Mouse (Mus musculus): ENCODE data around the gene Dennd5b. TPM values are rescaled to one million over a fixed set of nuclear protein-coding genes. Genes with fewer than 3 reads are reported as not detected.

Gene Dennd5b
- polyA plus RNA-seq, 1 experiment from 2014 or later = 4.6 TPM

- Histone ChIP-seq H3K27me3 (ENCODE audit: insufficient read depth, low read length) (no peaks in the 10 kb centered on the region), H3K36me3 (ENCODE audit: insufficient read depth, low read length) (no peaks in the 10 kb centered on the region), H3K4me1 (replicated peaks; ENCODE audit: insufficient read depth, low read length) (no peaks in the 10 kb centered on the region), H3K27ac (no peak overlapping the region), H3K4me2 (ENCODE audit: low read length) (no peak overlapping the region), H3K9ac (ENCODE audit: low read depth, low read length) (no peak overlapping the region), H3K9me3 (replicated peaks; ENCODE audit: low read length) (no peaks in the 10 kb centered on the region), H3K4me3 (replicated peaks; ENCODE audit: low read depth, low read length) (no peak overlapping the region)
- ATAC-seq (replicated peaks; ENCODE audit: low FRiP score, low read depth) (no peak), DNase-seq (ENCODE audit: low spot score) (no peak)
- TF ChIP-seq CTCF (IDR thresholded peaks at IDR 0.05; ENCODE audit: low read depth) = no peak
- WGBS = 83% methylated on average over 4 of the region's 4 CpGs
Observed at GRCm38 (mm10) chr6:148986003-148986402, 115.5 kb downstream of the Dennd5b start.

- no peak for DNase-seq (ENCODE audit: low spot score)
- 59% methylated on average over 3 of the region's 3 CpGs for WGBS
Observed at GRCm38 (mm10) chr6:148980495-148980894, 121.0 kb downstream of the Dennd5b start.

GRCm38 (mm10) chr6:148975096-148975495 lies 126.4 kb downstream of the Dennd5b start:
- H3K4me2 ChIP-seq (ENCODE audit: low read length) = no peak overlapping the region
- 89% methylated on average over 3 of the region's 3 CpGs for WGBS
- peaks cover 4% of the 10 kb centered on the region; the same call in 1 of the 2 replicates for H3K4me1 ChIP-seq (replicated peaks; ENCODE audit: insufficient read depth, low read length)
- TF ChIP-seq CTCF (IDR thresholded peaks at IDR 0.05; ENCODE audit: low read depth) = no peak
- H3K27me3 ChIP-seq (ENCODE audit: insufficient read depth, low read length) = no peaks in the 10 kb centered on the region
- no peak for DNase-seq (ENCODE audit: low spot score)
- H3K9me3 ChIP-seq (replicated peaks; ENCODE audit: low read length) = no peaks in the 10 kb centered on the region
- no peak overlapping the region for H3K9ac ChIP-seq (ENCODE audit: low read depth, low read length)
- H3K4me3 ChIP-seq (replicated peaks; ENCODE audit: low read depth, low read length) = no peak overlapping the region
- no peak overlapping the region for H3K27ac ChIP-seq
- ATAC-seq (replicated peaks; ENCODE audit: low FRiP score, low read depth) = no peak
- no peaks in the 10 kb centered on the region for H3K36me3 ChIP-seq (ENCODE audit: insufficient read depth, low read length)

More at GRCm38 (mm10) chr6:148980495-148980894, 121.0 kb downstream of the Dennd5b start:
- H3K27ac ChIP-seq = no peak overlapping the region
- no peaks in the 10 kb centered on the region for H3K27me3 ChIP-seq (ENCODE audit: insufficient read depth, low read length)
- H3K4me1 ChIP-seq (replicated peaks; ENCODE audit: insufficient read depth, low read length) = no peaks in the 10 kb centered on the region
- no peak for ATAC-seq (replicated peaks; ENCODE audit: low FRiP score, low read depth)
- H3K4me2 ChIP-seq (ENCODE audit: low read length) = no peak overlapping the region
- no peaks in the 10 kb centered on the region for H3K9me3 ChIP-seq (replicated peaks; ENCODE audit: low read length)
- TF ChIP-seq CTCF (IDR thresholded peaks at IDR 0.05; ENCODE audit: low read depth) = no peak
- no peaks in the 10 kb centered on the region for H3K36me3 ChIP-seq (ENCODE audit: insufficient read depth, low read length)
- H3K4me3 ChIP-seq (replicated peaks; ENCODE audit: low read depth, low read length) = no peak overlapping the region
- H3K9ac ChIP-seq (ENCODE audit: low read depth, low read length) = no peak overlapping the region

GRCm38 (mm10) chr6:148972891-148973290 lies 128.6 kb downstream of the Dennd5b start:
- H3K9me3 ChIP-seq (replicated peaks; ENCODE audit: low read length) = no peaks in the 10 kb centered on the region
- no peak for ATAC-seq (replicated peaks; ENCODE audit: low FRiP score, low read depth)
- H3K4me2 ChIP-seq (ENCODE audit: low read length) = no peak overlapping the region
- peak overlapping the region; percentile 14; the same call in 1 of the 2 replicates for H3K27ac ChIP-seq
- H3K9ac ChIP-seq (ENCODE audit: low read depth, low read length) = no peak overlapping the region
- 71% methylated on average over 2 of the region's 2 CpGs for WGBS
- no peak for DNase-seq (ENCODE audit: low spot score)
- no peak overlapping the region for H3K4me3 ChIP-seq (replicated peaks; ENCODE audit: low read depth, low read length)
- H3K4me1 ChIP-seq (replicated peaks; ENCODE audit: insufficient read depth, low read length) = peaks cover 4% of the 10 kb centered on the region; the same call in 1 of the 2 replicates
- TF ChIP-seq CTCF (IDR thresholded peaks at IDR 0.05; ENCODE audit: low read depth) = no peak
- no peaks in the 10 kb centered on the region for H3K36me3 ChIP-seq (ENCODE audit: insufficient read depth, low read length)
- no peaks in the 10 kb centered on the region for H3K27me3 ChIP-seq (ENCODE audit: insufficient read depth, low read length)

GRCm38 (mm10) chr6:148972059-148972848 lies 129.2 kb downstream of the Dennd5b start:
- no peaks in the 10 kb centered on the region for H3K27me3 ChIP-seq (ENCODE audit: insufficient read depth, low read length)
- peak overlapping the region; percentile 58 for H3K27ac ChIP-seq
- no peaks in the 10 kb centered on the region for H3K9me3 ChIP-seq (replicated peaks; ENCODE audit: low read length)
- DNase-seq (ENCODE audit: low spot score) = peak; percentile 44
- peak overlapping the region; percentile 25; the same call in 1 of the 2 replicates for H3K4me2 ChIP-seq (ENCODE audit: low read length)
- H3K4me3 ChIP-seq (replicated peaks; ENCODE audit: low read depth, low read length) = no peak overlapping the region
- no peak for TF ChIP-seq CTCF (IDR thresholded peaks at IDR 0.05; ENCODE audit: low read depth)
- H3K9ac ChIP-seq (ENCODE audit: low read depth, low read length) = no peak overlapping the region
- H3K4me1 ChIP-seq (replicated peaks; ENCODE audit: insufficient read depth, low read length) = peaks cover 4% of the 10 kb centered on the region; the same call in 1 of the 2 replicates
- H3K36me3 ChIP-seq (ENCODE audit: insufficient read depth, low read length) = no peaks in the 10 kb centered on the region
- ATAC-seq (replicated peaks; ENCODE audit: low FRiP score, low read depth) = peak; percentile 72
- 27% methylated on average over 9 of the region's 9 CpGs for WGBS

- Histone ChIP-seq H3K27me3 (ENCODE audit: insufficient read depth, low read length) (no peaks in the 10 kb centered on the region), H3K4me3 (replicated peaks; ENCODE audit: low read depth, low read length) (no peak overlapping the region), H3K9ac (ENCODE audit: low read depth, low read length) (no peak overlapping the region), H3K27ac (peak overlapping the region; percentile 58), H3K9me3 (replicated peaks; ENCODE audit: low read length) (no peaks in the 10 kb centered on the region), H3K36me3 (ENCODE audit: insufficient read depth, low read length) (no peaks in the 10 kb centered on the region), H3K4me2 (ENCODE audit: low read length) (peak overlapping the region; percentile 25; the same call in 1 of the 2 replicates), H3K4me1 (replicated peaks; ENCODE audit: insufficient read depth, low read length) (peaks cover 4% of the 10 kb centered on the region; the same call in 1 of the 2 replicates)
- TF ChIP-seq CTCF (IDR thresholded peaks at IDR 0.05; ENCODE audit: low read depth) = no peak
- WGBS = 35% methylated on average over 9 of the region's 9 CpGs
- peak; percentile 73 for ATAC-seq (replicated peaks; ENCODE audit: low FRiP score, low read depth)
- DNase-seq (ENCODE audit: low spot score) = peak; percentile 58
Observed at GRCm38 (mm10) chr6:148971385-148971940, 130.0 kb downstream of the Dennd5b start.

All from kidney, postnatal 0 days (tissue).